Mouse (Mus musculus) activated CD4-positive, CD25-positive, alpha-beta regulatory T cell, adult 4 months (primary cell): ENCODE data around the gene Crybg3. TPM values are rescaled to one million over a fixed set of nuclear protein-coding genes. Genes with fewer than 3 reads are reported as not detected.

Source experiments
- ATAC-seq: one replicate; pipeline ENCODE4 v1.8.0; 2017
- polyA plus RNA-seq, 2 experiments: library from polyadenylated mRNA; unstranded; fragments of 100-300 nt; shearing (Covaris generic); gene quantifications; one replicate each; pipeline ENCODE4 v1.2.1; 2017

Crybg3 gene
- polyA plus RNA-seq, 2 experiments from 2014 or later, result 11.6 to 11.7 TPM

DNA sequence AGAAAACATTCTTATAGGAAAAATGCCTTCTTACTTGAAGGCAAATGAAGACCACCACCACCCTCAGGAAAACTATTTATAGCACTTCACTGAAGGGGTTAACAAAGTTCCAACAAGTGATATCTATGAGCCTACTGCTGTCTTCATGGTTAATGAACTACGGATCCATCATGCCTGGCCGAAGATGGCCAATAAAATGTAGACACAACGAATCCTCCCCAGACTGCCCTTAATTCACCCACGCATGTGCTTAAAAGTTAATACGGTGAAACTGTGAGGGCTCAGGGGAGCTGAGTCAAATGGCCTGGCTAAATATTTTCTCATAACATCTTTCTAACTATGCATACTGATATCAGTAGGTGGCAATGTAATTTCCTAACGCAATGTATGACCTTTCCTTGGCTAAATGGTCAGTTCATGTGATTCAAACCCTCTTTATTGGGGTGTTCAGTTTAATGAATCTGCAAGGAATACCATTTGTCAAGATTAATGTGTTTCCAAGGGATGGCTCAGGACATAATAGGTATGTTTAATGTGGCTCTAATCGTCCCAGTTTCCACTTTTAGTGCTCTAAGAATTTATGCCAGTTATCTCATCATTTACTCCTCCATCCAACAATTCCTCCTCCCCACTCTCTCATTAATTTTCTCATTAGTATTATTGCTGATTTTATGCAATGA, 155.8 kb downstream of the Crybg3 start:
- ATAC-seq, result no peak

Other genes with a start within 250 kb of the Crybg3 start
- not detected for gene Olfr209, start 237.0 kb downstream of the Crybg3 start, polyA plus RNA-seq
- gene Gabrr3, start 193.6 kb downstream of the Crybg3 start, polyA plus RNA-seq, result not detected
- 10 to 100 TPM; 81.2 to 94.4 TPM for gene Riox2, start 129.2 kb downstream of the Crybg3 start, polyA plus RNA-seq
- 1 to 10 TPM; 2.7 to 3.2 TPM for gene Arl6, start 38.4 kb upstream of the Crybg3 start, polyA plus RNA-seq